Mouse (Mus musculus): ENCODE results near the gene Epgn. TPM values are rescaled to one million over a fixed set of nuclear protein-coding genes. Genes with fewer than 3 reads are reported as not detected.

Gene Epgn
- total RNA-seq (2023) = not detected in 2 replicates

GRCm38 (mm10) chr5:91027164-91027563, at the start of gene Epgn:
Gene Epgn (plus strand): TSS chr5:91027464.

GRCm38 (mm10) chr5:91074450-91074950, 47.2 kb downstream of the Epgn start, which contains the start of gene Ereg:
Gene Ereg (plus strand): TSS chr5:91074622.

Other genes with a start within 250 kb of the Epgn start
- gene Cxcl3, start 241.4 kb upstream of the Epgn start, total RNA-seq (2023) = 4.6 and 5.9 TPM in 2 replicates
- gene Cxcl15, start 232.9 kb upstream of the Epgn start, total RNA-seq (2023) = not detected in 2 replicates
- 0.61 TPM in 1 of 2 replicates, not detected in the other for gene Cxcl1, start 136.2 kb upstream of the Epgn start, total RNA-seq (2023)
- 697 and 820 TPM in 2 replicates for gene Cxcl2, start 123.6 kb upstream of the Epgn start, total RNA-seq (2023)
- 1.9 and 4.1 TPM in 2 replicates for gene Mthfd2l, start 96.3 kb upstream of the Epgn start, total RNA-seq (2023)
- not detected in 2 replicates for gene Ereg, start 47.2 kb downstream of the Epgn start, total RNA-seq (2023)
- gene Areg, start 112.1 kb downstream of the Epgn start, total RNA-seq (2023) = 0.54 TPM in 1 of 2 replicates, not detected in the other